Mouse (Mus musculus): Measurements from ENCODE around the gene Atp6v1g3. TPM values are rescaled to one million over a fixed set of nuclear protein-coding genes. Genes with fewer than 3 reads are reported as not detected.

Atp6v1g3 gene
- polyA plus RNA-seq, 1 experiment = not detected

GRCm38 (mm10) chr1:138334701-138335100 lies 61.2 kb downstream of the Atp6v1g3 start:
- TF ChIP-seq USF1 (IDR thresholded peaks at IDR 0.05; ENCODE audit: low read depth) = no peak
- no peak for TF ChIP-seq MYOD1 (IDR thresholded peaks at IDR 0.05; ENCODE audit: control insufficient read depth, insufficient read length, low read depth)
- TF ChIP-seq MAX (IDR thresholded peaks at IDR 0.05) = no peak
- peak; percentile 75 for TF ChIP-seq FOSL1 (IDR thresholded peaks at IDR 0.05; ENCODE audit: insufficient read depth, low read length, poor library complexity, severe bottlenecking)
- no peak for TF ChIP-seq CEBPB (IDR thresholded peaks at IDR 0.05; ENCODE audit: low read depth)
- TF ChIP-seq CTCF (IDR thresholded peaks at IDR 0.05; ENCODE audit: control insufficient read depth, insufficient read depth, insufficient read length) = no peak
- TF ChIP-seq MYOG (IDR thresholded peaks at IDR 0.05; ENCODE audit: control insufficient read depth, extremely low read depth, insufficient read length) = no peak
- no peaks in the 10 kb centered on the region for H3K36me3 ChIP-seq (ENCODE audit: control insufficient read depth, insufficient read depth)
- no peak overlapping the region for H3K4me3 ChIP-seq (ENCODE audit: insufficient read depth, poor library complexity, severe bottlenecking)
- H3ac ChIP-seq (ENCODE audit: control insufficient read depth, insufficient read length, low read depth) = no peak overlapping the region
- no peaks in the 10 kb centered on the region for H3K27me3 ChIP-seq (ENCODE audit: control insufficient read depth, insufficient read depth, insufficient read length)
- H3K79me2 ChIP-seq (ENCODE audit: control insufficient read depth, insufficient read depth) = no peaks in the 10 kb centered on the region
- H3K79me3 ChIP-seq (ENCODE audit: low read depth) = no peaks in the 10 kb centered on the region

DNA sequence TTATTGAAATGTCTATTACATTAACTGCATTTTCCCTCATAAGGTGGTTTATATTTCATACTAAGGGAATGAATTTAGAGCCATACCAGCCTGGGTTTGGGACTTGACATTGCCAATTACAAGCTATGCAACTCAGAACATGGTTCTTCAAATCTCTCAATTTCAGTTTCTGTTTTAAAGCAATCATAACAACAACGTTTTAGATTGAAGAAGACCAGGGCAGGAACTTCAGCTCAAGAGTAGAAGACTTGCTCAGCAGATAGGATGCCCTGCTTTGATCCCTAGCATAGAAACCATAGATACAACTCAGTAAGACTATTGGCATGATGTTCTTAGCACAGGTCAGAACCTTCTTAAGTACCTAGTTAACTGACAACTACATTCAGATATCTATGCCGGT lies 63.9 kb downstream of the Atp6v1g3 start:
- Histone ChIP-seq H3K27me3 (ENCODE audit: control insufficient read depth, insufficient read depth, insufficient read length) (no peaks in the 10 kb centered on the region), H3K36me3 (ENCODE audit: control insufficient read depth, insufficient read depth) (no peaks in the 10 kb centered on the region), H3K79me2 (ENCODE audit: control insufficient read depth, insufficient read depth) (no peaks in the 10 kb centered on the region), H3K4me3 (ENCODE audit: insufficient read depth, poor library complexity, severe bottlenecking) (no peak overlapping the region), H3ac (ENCODE audit: control insufficient read depth, insufficient read length, low read depth) (no peak overlapping the region), H3K79me3 (ENCODE audit: low read depth) (no peaks in the 10 kb centered on the region)
- TF ChIP-seq MYOD1 (IDR thresholded peaks at IDR 0.05; ENCODE audit: control insufficient read depth, insufficient read length, low read depth) (no peak), USF1 (IDR thresholded peaks at IDR 0.05; ENCODE audit: low read depth) (no peak), FOSL1 (IDR thresholded peaks at IDR 0.05; ENCODE audit: insufficient read depth, low read length, poor library complexity, severe bottlenecking) (no peak), MYOG (IDR thresholded peaks at IDR 0.05; ENCODE audit: control insufficient read depth, extremely low read depth, insufficient read length) (no peak), CTCF (IDR thresholded peaks at IDR 0.05; ENCODE audit: control insufficient read depth, insufficient read depth, insufficient read length) (no peak), CEBPB (IDR thresholded peaks at IDR 0.05; ENCODE audit: low read depth) (no peak), MAX (IDR thresholded peaks at IDR 0.05) (no peak)

Other genes starting within 250 kb of the Atp6v1g3 start
- not detected for gene Ptprc, start 98.0 kb upstream of the Atp6v1g3 start, polyA plus RNA-seq (2012; fragmentation: generic; extraction: Trizol)